Mouse (Mus musculus) liver, postnatal 0 days (tissue): ENCODE measurements around the gene Lrrc4c.

Experiments
- CTCF ChIP-seq: sonication (generic); IDR thresholded peaks from 2 replicates; pipeline ENCODE4 v1.5.1; 2016; ENCODE audit warnings: antibody characterized with exemption, low read depth
- EP300 ChIP-seq: IDR thresholded peaks from 2 replicates; pipeline ENCODE4 v1.6.1; 2016; ENCODE audit warnings: antibody characterized with exemption, low read depth, mild to moderate bottlenecking

DNA sequence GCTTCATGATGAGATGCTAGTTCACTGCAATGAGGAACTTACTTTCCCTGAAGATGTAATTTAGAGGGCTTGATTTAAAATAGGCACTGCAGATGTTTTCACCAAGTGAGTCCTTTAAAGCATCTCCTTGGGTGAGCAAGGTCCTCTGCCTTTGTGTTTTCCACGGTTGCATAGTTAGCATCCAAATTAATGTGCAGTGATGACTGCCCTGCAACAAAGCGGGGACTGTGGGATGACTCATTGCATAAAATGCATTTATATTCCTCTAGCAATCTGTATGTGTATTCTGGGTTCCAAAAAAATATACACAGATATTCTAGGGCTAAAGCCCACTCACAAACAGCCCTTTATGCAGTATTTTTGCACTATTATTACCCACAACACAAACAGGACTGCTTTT is 1263.2 kb downstream of the Lrrc4c start:
- TF ChIP-seq CTCF = no peak
- TF ChIP-seq EP300 = no peak
